Mouse (Mus musculus) thymus, postnatal 25 days (tissue): ENCODE data around the gene Adat3.
"Not testable (repeated sequence)": the region's sequence is repeated elsewhere in the genome, so short reads cannot be mapped to it uniquely, and the experiment has no call there.

Source experiments
- DNase-seq: peaks from one replicate; pipeline ENCODE4 v3.0.0; 2022

Adat3 gene

GRCm38 (mm10) chr10:80578911-80579310, 23.8 kb upstream of the Adat3 start:
- peak; percentile 83 for DNase-seq

- DNase-seq, result no peak
Measured at GRCm38 (mm10) chr10:80583047-80583446, 19.6 kb upstream of the Adat3 start.

- DNase-seq, result no peak
Measured at GRCm38 (mm10) chr10:80584045-80584488, 18.6 kb upstream of the Adat3 start.

GRCm38 (mm10) chr10:80584642-80585552, 17.8 kb upstream of the Adat3 start:
- DNase-seq, result peak; percentile 67

GRCm38 (mm10) chr10:80585581-80585980, 17.1 kb upstream of the Adat3 start:
- DNase-seq, result no peak

GRCm38 (mm10) chr10:80586407-80587304, 16.0 kb upstream of the Adat3 start:
- DNase-seq, result no peak

GRCm38 (mm10) chr10:80587305-80587657, 15.4 kb upstream of the Adat3 start:
- no peak for DNase-seq

GRCm38 (mm10) chr10:80589127-80589878, 13.4 kb upstream of the Adat3 start:
- peak; percentile 42 for DNase-seq

GRCm38 (mm10) chr10:80589879-80590854, 12.5 kb upstream of the Adat3 start, which contains the start of gene Abhd17a:
TSS of gene Abhd17a (minus strand) at chr10:80590341.
- DNase-seq, result peak; percentile 93

GRCm38 (mm10) chr10:80596318-80596717, 6.4 kb upstream of the Adat3 start:
- DNase-seq, result no peak

- no peak for DNase-seq
Measured at GRCm38 (mm10) chr10:80603364-80603763, 684 bp downstream of the Adat3 start.

- no peak for DNase-seq
Measured at GRCm38 (mm10) chr10:80604001-80604509, 1.4 kb downstream of the Adat3 start.

GRCm38 (mm10) chr10:80604988-80605387, 2.3 kb downstream of the Adat3 start:
- no peak for DNase-seq

- not testable (repeated sequence) for DNase-seq
Measured at GRCm38 (mm10) chr10:80605721-80606120, 3.0 kb downstream of the Adat3 start, which contains the start of gene Gm49322. TSS of gene Gm49322 (plus strand) at chr10:80606021.

GRCm38 (mm10) chr10:80606306-80606705, 3.6 kb downstream of the Adat3 start:
- DNase-seq, result peak; percentile 70

GRCm38 (mm10) chr10:80606737-80607350, 4.2 kb downstream of the Adat3 start:
- no peak for DNase-seq

GRCm38 (mm10) chr10:80608435-80608834, 5.8 kb downstream of the Adat3 start:
- no peak for DNase-seq

- no peak for DNase-seq
Measured at GRCm38 (mm10) chr10:80609269-80609924, 6.7 kb downstream of the Adat3 start.

- DNase-seq, result no peak
Measured at GRCm38 (mm10) chr10:80610116-80610785, 7.6 kb downstream of the Adat3 start.
